In the genomic region with DNA sequence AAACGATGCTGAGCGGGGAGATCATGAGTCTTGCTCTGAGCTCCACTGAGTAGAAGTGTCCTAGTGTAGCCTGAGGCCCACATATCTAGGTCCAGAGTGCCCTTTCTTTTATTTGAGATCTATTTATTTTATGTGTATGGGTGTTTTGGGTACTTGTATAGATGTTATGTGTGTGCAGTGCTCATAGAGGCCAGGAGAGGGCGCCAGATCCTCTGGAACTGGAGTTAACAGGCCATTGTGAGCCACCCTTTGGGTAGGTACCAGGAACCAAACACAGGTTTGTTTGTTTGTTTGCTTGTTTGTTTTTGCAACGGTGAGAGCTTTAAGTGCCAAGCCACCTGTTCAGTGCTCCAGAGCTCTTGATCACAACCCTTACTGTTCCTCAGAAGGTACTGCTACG, we compare ENCODE assay signal across 8 mouse cellular contexts.
DNase-seq lines count a peak whose midpoint lies in the region; ATAC-seq and TF ChIP-seq lines count a peak whose summit lies in the region.

No protein-coding gene starts in this region.

- WGBS in cerebellum, adult 2 months: 66% methylated on average over 5 of the region's 5 CpGs
- WGBS in kidney, adult 2 months: 71% methylated on average over 5 of the region's 5 CpGs
- WGBS in kidney, embryonic 14.5 days: 68% methylated on average over 5 of the region's 5 CpGs
- 57% methylated on average over 5 of the region's 5 CpGs for WGBS in heart, embryonic 10.5 days

- no peak overlapping the region for H3K27ac ChIP-seq in cerebellum, adult 2 months (ENCODE audit: insufficient read depth, low read length)
- H3K27ac ChIP-seq in kidney, adult 2 months (ENCODE audit: insufficient read depth, low read depth, low read length): no peak overlapping the region
- H3K27ac ChIP-seq in kidney, embryonic 14.5 days (ENCODE audit: low read depth, low read length): no peak overlapping the region
- no peak overlapping the region for H3K27ac ChIP-seq in heart, embryonic 10.5 days

- H3K4me3 ChIP-seq in cerebellum, adult 2 months (replicated peaks; ENCODE audit: insufficient read depth, low read depth, low read length): no peak overlapping the region
- no peak overlapping the region for H3K4me3 ChIP-seq in kidney, adult 2 months (ENCODE audit: insufficient read depth, low read depth, low read length)
- no peak overlapping the region for H3K4me3 ChIP-seq in kidney, embryonic 14.5 days (ENCODE audit: low read length)
- H3K4me3 ChIP-seq in heart, embryonic 10.5 days: no peak overlapping the region

- H3K4me1 ChIP-seq in cerebellum, adult 2 months (ENCODE audit: control insufficient read depth, insufficient read depth, low read length): no peaks in the 10 kb centered on the region
- no peaks in the 10 kb centered on the region for H3K4me1 ChIP-seq in kidney, adult 2 months (ENCODE audit: control insufficient read depth, insufficient read depth, low read length)
- peaks cover 6% of the 10 kb centered on the region; the same call in 1 of the 2 replicates for H3K4me1 ChIP-seq in kidney, embryonic 14.5 days (ENCODE audit: control insufficient read depth, insufficient read depth, low read length)
- H3K4me1 ChIP-seq in heart, embryonic 10.5 days: peaks cover 9% of the 10 kb centered on the region; the same call in 1 of the 2 replicates

- DNase-seq in cerebellum, adult 2 months: no peak
- no peak for DNase-seq in cerebellum, adult 18-20 months
- DNase-seq in kidney, adult 2 months: peak; percentile 8
- DNase-seq in retina, postnatal 1 day: peak; percentile 55
- DNase-seq in retina, embryonic 14.5 days (ENCODE audit: low spot score): no peak
- DNase-seq in testis, postnatal 10 days (ENCODE audit: low spot score): peak; percentile 66
- no peak for DNase-seq in heart, embryonic 10.5 days (ENCODE audit: low spot score)

- no peaks in the 10 kb centered on the region for H3K36me3 ChIP-seq in kidney, adult 2 months (ENCODE audit: control insufficient read depth, insufficient read depth, low read length)
- H3K36me3 ChIP-seq in kidney, embryonic 14.5 days (ENCODE audit: control insufficient read depth, insufficient read depth, low read length): no peaks in the 10 kb centered on the region
- no peaks in the 10 kb centered on the region for H3K36me3 ChIP-seq in heart, embryonic 10.5 days

- H3K9ac ChIP-seq in kidney, embryonic 14.5 days (ENCODE audit: low read depth, low read length): no peak overlapping the region

- no peak for TF ChIP-seq POLR2A in cerebellum, adult 2 months (IDR thresholded peaks at IDR 0.05; ENCODE audit: borderline replicate concordance, insufficient read depth, low read length)
- TF ChIP-seq POLR2A in kidney, adult 2 months (IDR thresholded peaks at IDR 0.05; ENCODE audit: low read depth, low read length): no peak

- H3K27me3 ChIP-seq in cerebellum, adult 2 months (ENCODE audit: control insufficient read depth, insufficient read depth, low read length): no peaks in the 10 kb centered on the region
- H3K27me3 ChIP-seq in kidney, adult 2 months (replicated peaks; ENCODE audit: control insufficient read depth, insufficient read depth, low read length): no peaks in the 10 kb centered on the region
- H3K27me3 ChIP-seq in kidney, embryonic 14.5 days (ENCODE audit: control insufficient read depth, insufficient read depth, low read length): no peaks in the 10 kb centered on the region
- no peaks in the 10 kb centered on the region for H3K27me3 ChIP-seq in heart, embryonic 10.5 days (ENCODE audit: insufficient read depth, poor library complexity, severe bottlenecking)

- H3K9me3 ChIP-seq in kidney, embryonic 14.5 days (ENCODE audit: control insufficient read depth, low read length): no peaks in the 10 kb centered on the region
- H3K9me3 ChIP-seq in heart, embryonic 10.5 days: no peaks in the 10 kb centered on the region

- H3K4me2 ChIP-seq in kidney, embryonic 14.5 days (replicated peaks; ENCODE audit: low read depth, low read length): no peak overlapping the region

- TF ChIP-seq CTCF in cerebellum, adult 2 months (IDR thresholded peaks at IDR 0.05; ENCODE audit: borderline replicate concordance, insufficient read depth, low read depth, low read length): peak; percentile 50; the same call in 1 of the 2 replicates
- peak; percentile 43; the same call in 1 of the 2 replicates for TF ChIP-seq CTCF in kidney, adult 2 months (conservative IDR thresholded peaks at IDR 0.05; ENCODE audit: insufficient read depth, insufficient read length, low read depth, low read length)

- ATAC-seq in kidney, embryonic 14.5 days (ENCODE audit: low FRiP score, low TSS enrichment): no peak

Comparison
In these comparisons a context has a peak if more than half of its experiments do, and no peak if none do; other contexts are left out.
1. DNase-seq: peak in kidney, adult 2 months (single experiment), retina, postnatal 1 day (single experiment) and testis, postnatal 10 days (single experiment); none in cerebellum, adult 2 months (0 of 2), cerebellum, adult 18-20 months (0 of 2), retina, embryonic 14.5 days (single experiment) and heart, embryonic 10.5 days (single experiment).